Mouse (Mus musculus): ENCODE data around the gene Xlr5c.

GRCm38 (mm10) chrX:73327215-73327614 lies 34.4 kb upstream of the Xlr5c start:
- no peak for TF ChIP-seq CTCF (IDR thresholded peaks at IDR 0.05; ENCODE audit: low read depth, low read length)
- TF ChIP-seq GATA1 (IDR thresholded peaks at IDR 0.05; ENCODE audit: borderline replicate concordance, low read length): no peak
- no peak for TF ChIP-seq TAL1 (conservative IDR thresholded peaks at IDR 0.05; ENCODE audit: low read depth, low read length)
- TF ChIP-seq GATA2 (IDR thresholded peaks at IDR 0.05; ENCODE audit: borderline replicate concordance, low read depth, low read length): no peak
- no peak for TF ChIP-seq POLR2AphosphoS5 (IDR thresholded peaks at IDR 0.05; ENCODE audit: insufficient replicate concordance, low read depth, low read length)
